Mouse (Mus musculus): ENCODE data around the gene D430042O09Rik.

DNA sequence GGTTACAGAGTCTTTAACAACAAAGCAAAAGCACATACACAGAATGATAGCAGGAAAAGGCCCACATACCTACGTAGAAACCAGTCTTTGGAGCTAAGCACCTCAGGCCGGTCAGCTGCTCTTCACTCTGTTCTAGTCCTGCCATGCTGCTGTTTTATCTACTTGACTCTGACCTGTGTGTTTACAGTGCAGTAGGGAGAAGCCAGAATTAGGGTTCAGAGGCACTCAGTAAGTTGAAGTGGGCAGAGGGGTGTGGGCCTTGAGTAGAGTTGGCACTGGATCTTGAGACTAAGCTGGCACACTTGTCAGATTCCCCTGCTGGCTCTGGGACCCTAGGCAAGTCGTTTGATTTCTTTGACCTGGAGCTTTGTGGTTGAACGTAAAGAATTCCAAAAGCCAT lies 13.3 kb downstream of the D430042O09Rik start:
- TF ChIP-seq POLR2A (IDR thresholded peaks at IDR 0.05; ENCODE audit: borderline replicate concordance, extremely low read depth, insufficient read depth, insufficient read length, poor library complexity, severe bottlenecking) (no peak), CTCF (IDR thresholded peaks at IDR 0.05; ENCODE audit: borderline replicate concordance, extremely low read depth, insufficient read depth, insufficient read length) (no peak)

All from brain, embryonic 14.5 days (tissue).